Mouse (Mus musculus) intestine, embryonic 16.5 days (tissue): ENCODE measurements around the gene Slc22a8. TPM values are rescaled to one million over a fixed set of nuclear protein-coding genes. Genes with fewer than 3 reads are reported as not detected.

Experiments used
- ATAC-seq: fragments of 200-750 bp; cut with Nextera tagmentation; 2 replicates; pipeline ENCODE4 v1.8.0; 2017; ENCODE audit warnings: moderate TSS enrichment, moderate library complexity
- H3K27ac ChIP-seq: fragments of 300-500 bp; sonication (generic); 2 replicates; pipeline ENCODE4 v1.5.1; 2014; ENCODE audit warnings: mild to moderate bottlenecking, low read length
- H3K27me3 ChIP-seq: fragments of 300-500 bp; sonication (generic); replicated peaks from 2 replicates; pipeline ENCODE4 v1.6.1; 2014; ENCODE audit warnings: low read length, control low read depth, mixed read lengths; ENCODE audit not compliant: control insufficient read depth, insufficient read depth
- H3K36me3 ChIP-seq: fragments of 300-500 bp; sonication (generic); 2 replicates; pipeline ENCODE4 v1.6.1; 2014; ENCODE audit warnings: low read length, control low read depth; ENCODE audit not compliant: control insufficient read depth, insufficient read depth
- H3K4me1 ChIP-seq: fragments of 300-500 bp; sonication (generic); 2 replicates; pipeline ENCODE4 v1.6.1; 2014; ENCODE audit warnings: low read length, control low read depth, mixed read lengths; ENCODE audit not compliant: control insufficient read depth, insufficient read depth
- H3K4me2 ChIP-seq: fragments of 300-500 bp; sonication (generic); 2 replicates; pipeline ENCODE4 v1.6.1; 2014; ENCODE audit warnings: low read depth, low read length, control low read depth
- H3K4me3 ChIP-seq: fragments of 300-500 bp; sonication (generic); 2 replicates; pipeline ENCODE4 v1.5.1; 2014; ENCODE audit warnings: mild to moderate bottlenecking, low read length
- H3K9ac ChIP-seq: fragments of 300-500 bp; sonication (generic); 2 replicates; pipeline ENCODE4 v1.6.1; 2014; ENCODE audit warnings: low read depth, low read length
- H3K9me3 ChIP-seq: fragments of 300-500 bp; sonication (generic); 2 replicates; pipeline ENCODE4 v1.6.1; 2016; ENCODE audit warnings: low read length, control low read depth; ENCODE audit not compliant: control insufficient read depth
- WGBS: fragments of 180-500 bp; shearing (Covaris S2); extraction: QIAGEN DNeasy Blood & Tissue Kit; methylation state at CpG from one replicate; pipeline ENCODE4 v1.1.7; 2014; 5-methylcytosine and 5-hydroxymethylcytosine counted together
- polyA plus RNA-seq: library from polyadenylated mRNA; unstranded; fragments of >200 nt; fragmentation: Nextera tagmentation; extraction: Ambion mirVana; gene quantifications from 2 replicates; pipeline ENCODE4 v1.2.1, GENCODE M21; 2015

The Slc22a8 gene
- polyA plus RNA-seq, 1 experiment from 2014 or later, result 0.04 TPM

DNA sequence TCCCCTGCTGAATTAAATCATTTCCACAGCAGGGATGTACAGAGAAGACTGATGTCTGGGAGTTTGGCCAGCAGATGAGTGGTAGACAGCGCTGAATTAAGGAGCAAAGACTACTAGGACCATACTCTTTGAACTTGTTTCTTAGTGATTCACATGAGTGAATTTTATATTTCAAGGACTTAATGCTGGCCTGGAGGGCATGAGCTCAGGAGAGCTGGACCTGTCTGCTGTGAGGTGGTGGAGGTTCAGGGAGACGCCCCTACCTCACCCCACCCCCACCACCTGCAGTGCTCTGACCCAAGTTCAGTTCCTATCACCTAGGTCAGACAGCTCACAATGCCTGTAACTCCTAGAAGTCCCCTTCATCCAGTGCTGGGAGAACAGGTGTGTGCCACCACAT, 55.3 kb downstream of the Slc22a8 start:
- Histone ChIP-seq H3K4me1 (no peaks in the 10 kb centered on the region), H3K9me3 (no peaks in the 10 kb centered on the region), H3K9ac (no peak overlapping the region), H3K4me3 (no peak overlapping the region), H3K36me3 (no peaks in the 10 kb centered on the region), H3K27ac (no peak overlapping the region), H3K27me3 (no peaks in the 10 kb centered on the region), H3K4me2 (no peak overlapping the region)
- ATAC-seq, result no peak
- WGBS, result 50% methylated on average over 2 of the region's 2 CpGs

DNA sequence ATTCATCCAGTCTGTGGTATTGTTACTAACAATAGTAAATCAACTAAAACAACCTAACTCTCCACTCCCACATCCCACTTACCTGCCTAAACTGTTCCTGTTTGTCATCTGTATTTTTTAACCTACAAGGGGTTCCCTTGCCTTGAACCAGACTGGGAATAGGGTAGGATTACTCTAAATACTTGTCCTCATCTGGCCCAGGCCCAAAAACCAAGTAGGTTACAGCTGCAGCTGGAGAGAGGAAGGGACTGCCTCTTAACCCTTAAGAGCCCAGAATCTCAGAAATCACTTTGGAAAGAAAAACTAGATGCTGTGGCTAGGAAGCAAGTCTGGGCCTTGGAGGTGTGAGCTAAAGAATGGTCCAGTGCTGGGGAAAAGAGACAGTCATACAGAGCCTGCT, 64.8 kb downstream of the Slc22a8 start:
- H3K27ac ChIP-seq, result peak overlapping the region; percentile 51; the same call in 1 of the 2 replicates
- H3K4me2 ChIP-seq, result no peak overlapping the region
- no peaks in the 10 kb centered on the region for H3K27me3 ChIP-seq
- H3K4me1 ChIP-seq, result peaks cover 3% of the 10 kb centered on the region; the same call in 1 of the 2 replicates
- no peaks in the 10 kb centered on the region for H3K9me3 ChIP-seq
- H3K36me3 ChIP-seq, result no peaks in the 10 kb centered on the region
- no peak overlapping the region for H3K9ac ChIP-seq
- ATAC-seq, result no peak
- H3K4me3 ChIP-seq, result no peak overlapping the region

DNA sequence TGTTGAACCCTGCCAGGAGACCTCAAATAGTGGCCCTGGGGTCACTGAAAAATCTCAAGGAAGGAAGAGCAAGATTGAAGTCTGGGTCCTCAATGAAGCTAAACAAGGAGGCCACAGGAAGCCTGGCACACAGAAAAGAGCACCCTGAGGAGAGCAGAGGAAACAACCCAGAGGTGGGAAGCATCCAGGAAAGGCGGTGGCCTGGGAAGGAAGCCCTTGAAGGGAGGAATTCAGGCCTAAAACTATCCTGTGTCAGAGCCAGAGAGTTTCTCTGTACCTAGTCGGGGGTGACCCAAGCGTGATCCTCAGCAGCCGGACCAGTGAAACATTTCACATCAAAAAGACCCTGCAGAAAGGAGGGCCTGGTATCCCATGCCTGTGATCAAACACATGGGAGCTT, 65.3 kb downstream of the Slc22a8 start:
- no peak overlapping the region for H3K4me2 ChIP-seq
- H3K36me3 ChIP-seq, result no peaks in the 10 kb centered on the region
- WGBS, result 79% methylated on average over 4 of the region's 4 CpGs
- H3K9ac ChIP-seq, result no peak overlapping the region
- no peaks in the 10 kb centered on the region for H3K27me3 ChIP-seq
- H3K27ac ChIP-seq, result peak overlapping the region; percentile 51; the same call in 1 of the 2 replicates
- no peaks in the 10 kb centered on the region for H3K9me3 ChIP-seq
- no peak overlapping the region for H3K4me3 ChIP-seq
- ATAC-seq, result no peak
- peaks cover 3% of the 10 kb centered on the region; the same call in 1 of the 2 replicates for H3K4me1 ChIP-seq

Other genes with a start within 250 kb of the Slc22a8 start
- not detected in 2 replicates for gene Slc22a30, start 186.1 kb upstream of the Slc22a8 start, polyA plus RNA-seq
- gene Slc22a6, start 26.8 kb downstream of the Slc22a8 start, polyA plus RNA-seq, result not detected in 2 replicates
- 1.2 TPM in 2 replicates for gene Chrm1, start 72.5 kb downstream of the Slc22a8 start, polyA plus RNA-seq
- gene Slc3a2, start 132.1 kb downstream of the Slc22a8 start, polyA plus RNA-seq, result 211 and 225 TPM in 2 replicates
- 78.1 and 88.7 TPM in 2 replicates for gene Wdr74, start 144.6 kb downstream of the Slc22a8 start, polyA plus RNA-seq
- 0.91 and 1.6 TPM in 2 replicates for gene 1700092M07Rik, start 149.5 kb downstream of the Slc22a8 start, polyA plus RNA-seq
- 120 and 124 TPM in 2 replicates for gene Stx5a, start 150.2 kb downstream of the Slc22a8 start, polyA plus RNA-seq
- gene Nxf1, start 165.8 kb downstream of the Slc22a8 start, polyA plus RNA-seq, result 133 and 137 TPM in 2 replicates
- 161 and 164 TPM in 2 replicates for gene Tmem223, start 179.7 kb downstream of the Slc22a8 start, polyA plus RNA-seq
- gene Tmem179b, start 183.2 kb downstream of the Slc22a8 start, polyA plus RNA-seq, result 110 and 120 TPM in 2 replicates
- 24.0 and 25.0 TPM in 2 replicates for gene Taf6l, start 195.2 kb downstream of the Slc22a8 start, polyA plus RNA-seq
- gene Polr2g, start 207.3 kb downstream of the Slc22a8 start, polyA plus RNA-seq, result 130 and 138 TPM in 2 replicates
- gene Zbtb3, start 211.3 kb downstream of the Slc22a8 start, polyA plus RNA-seq, result 3.6 and 4.1 TPM in 2 replicates
- 36.0 and 44.0 TPM in 2 replicates for gene Ttc9c, start 228.1 kb downstream of the Slc22a8 start, polyA plus RNA-seq
- 3.7 and 4.3 TPM in 2 replicates for gene Hnrnpul2, start 228.8 kb downstream of the Slc22a8 start, polyA plus RNA-seq
- not detected in 2 replicates for gene AC129217.1, start 238.5 kb downstream of the Slc22a8 start, polyA plus RNA-seq
- gene Bscl2, start 246.2 kb downstream of the Slc22a8 start, polyA plus RNA-seq, result 48.5 and 49.7 TPM in 2 replicates
- gene Gng3, start 247.9 kb downstream of the Slc22a8 start, polyA plus RNA-seq, result 13.3 and 14.3 TPM in 2 replicates